Mouse (Mus musculus) bone marrow, adult 2 months (tissue): ENCODE measurements around the gene Ikbip.

Experiments
- CTCF ChIP-seq: fragments of 200-500 bp; IDR thresholded peaks from 2 replicates; pipeline ENCODE4 v1.5.1; 2011; ENCODE audit warnings: low read length, control low read depth; ENCODE audit not compliant: control insufficient read depth, insufficient read depth
- POLR2A ChIP-seq: fragments of 200-500 bp; IDR thresholded peaks from 2 replicates; pipeline ENCODE4 v1.6.1; 2011; ENCODE audit warnings: low read depth, mild to moderate bottlenecking, control low read depth, low read length, borderline replicate concordance; ENCODE audit not compliant: control insufficient read depth

DNA sequence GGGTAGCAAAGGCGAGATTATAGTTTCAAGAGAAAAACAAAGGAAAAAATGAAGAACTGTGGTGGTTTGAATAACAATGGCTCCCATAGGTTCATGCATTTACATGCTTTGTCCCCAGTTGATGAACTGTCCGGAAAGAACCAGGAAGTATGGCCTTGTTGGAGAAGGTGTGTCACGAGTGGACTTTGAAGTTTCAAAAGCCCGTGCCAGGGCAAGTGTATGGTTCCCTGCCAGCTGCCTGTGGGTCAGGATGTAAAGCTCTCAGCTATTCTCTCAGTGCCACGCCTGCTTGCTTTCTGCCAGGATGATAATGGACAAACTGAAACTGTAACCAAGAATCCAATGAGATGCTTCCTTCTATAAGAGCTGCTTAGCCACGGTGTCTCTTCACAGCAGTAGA, 20.4 kb upstream of the Ikbip start:
- TF ChIP-seq POLR2A: no peak
- TF ChIP-seq CTCF: no peak
